Mouse (Mus musculus): ENCODE data around the gene Chmp5. TPM values are rescaled to one million over a fixed set of nuclear protein-coding genes. Genes with fewer than 3 reads are reported as not detected.
"Not testable (repeated sequence)": the region's sequence is repeated elsewhere in the genome, so short reads cannot be mapped to it uniquely, and the experiment has no call there.

Gene Chmp5
- polyA plus RNA-seq, 1 experiment from 2014 or later = 89.5 TPM

GRCm38 (mm10) chr4:40921288-40921687, 26.9 kb upstream of the Chmp5 start:
- no peak for DNase-seq (ENCODE audit: extremely low spot score, low spot score)
- Histone ChIP-seq H3K4me3 (no peak overlapping the region), H3K27me3 (ENCODE audit: poor library complexity, severe bottlenecking) (no peaks in the 10 kb centered on the region), H3K27ac (no peak overlapping the region), H3K9me3 (peaks cover 3% of the 10 kb centered on the region; the same call in 1 of the 2 replicates), H3K4me1 (no peaks in the 10 kb centered on the region), H3K36me3 (replicated peaks) (no peaks in the 10 kb centered on the region)
- WGBS = 84% methylated on average over 3 of the region's 3 CpGs

GRCm38 (mm10) chr4:40923087-40923651, 25.0 kb upstream of the Chmp5 start:
- Histone ChIP-seq H3K4me3 (no peak overlapping the region), H3K27ac (no peak overlapping the region), H3K9me3 (no peaks in the 10 kb centered on the region), H3K27me3 (ENCODE audit: poor library complexity, severe bottlenecking) (no peaks in the 10 kb centered on the region), H3K4me1 (no peaks in the 10 kb centered on the region), H3K36me3 (replicated peaks) (no peaks in the 10 kb centered on the region)
- 87% methylated on average over 6 of the region's 6 CpGs for WGBS
- DNase-seq (ENCODE audit: extremely low spot score, low spot score) = no peak

GRCm38 (mm10) chr4:40925568-40925967, 22.6 kb upstream of the Chmp5 start:
- no peak for DNase-seq (ENCODE audit: extremely low spot score, low spot score)
- no peaks in the 10 kb centered on the region for H3K27me3 ChIP-seq (ENCODE audit: poor library complexity, severe bottlenecking)
- H3K27ac ChIP-seq = no peak overlapping the region
- no peaks in the 10 kb centered on the region for H3K36me3 ChIP-seq (replicated peaks)
- no peak overlapping the region for H3K4me3 ChIP-seq
- 48% methylated on average over 3 of the region's 3 CpGs for WGBS
- H3K9me3 ChIP-seq = no peaks in the 10 kb centered on the region
- H3K4me1 ChIP-seq = no peaks in the 10 kb centered on the region

GRCm38 (mm10) chr4:40929046-40929445, 19.2 kb upstream of the Chmp5 start:
- H3K4me1 ChIP-seq = no peaks in the 10 kb centered on the region
- no peak for DNase-seq (ENCODE audit: extremely low spot score, low spot score)

GRCm38 (mm10) chr4:40933694-40934093, 14.5 kb upstream of the Chmp5 start:
- 94% methylated on average over 5 of the region's 5 CpGs for WGBS
- Histone ChIP-seq H3K27ac (no peak overlapping the region), H3K27me3 (ENCODE audit: poor library complexity, severe bottlenecking) (no peaks in the 10 kb centered on the region), H3K4me3 (no peak overlapping the region), H3K4me1 (no peaks in the 10 kb centered on the region), H3K9me3 (no peaks in the 10 kb centered on the region), H3K36me3 (replicated peaks) (peaks cover 66% of the 10 kb centered on the region)
- no peak for DNase-seq (ENCODE audit: extremely low spot score, low spot score)

More at GRCm38 (mm10) chr4:40929046-40929445, 19.2 kb upstream of the Chmp5 start:
- 89% methylated on average over 7 of the region's 7 CpGs for WGBS
- H3K9me3 ChIP-seq = no peaks in the 10 kb centered on the region
- no peak overlapping the region for H3K4me3 ChIP-seq
- H3K27ac ChIP-seq = no peak overlapping the region
- H3K27me3 ChIP-seq (ENCODE audit: poor library complexity, severe bottlenecking) = no peaks in the 10 kb centered on the region
- H3K36me3 ChIP-seq (replicated peaks) = peaks cover 22% of the 10 kb centered on the region

GRCm38 (mm10) chr4:40934369-40934768, 13.8 kb upstream of the Chmp5 start:
- not testable (repeated sequence) for H3K4me3 ChIP-seq; H3K27ac ChIP-seq; H3K9me3 ChIP-seq; H3K4me1 ChIP-seq; H3K27me3 ChIP-seq (ENCODE audit: poor library complexity, severe bottlenecking); DNase-seq (ENCODE audit: extremely low spot score, low spot score)
- H3K36me3 ChIP-seq (replicated peaks) = peaks cover 73% of the 10 kb centered on the region
- WGBS = 85% methylated on average over 3 of the region's 3 CpGs

GRCm38 (mm10) chr4:40936175-40936839, 11.9 kb upstream of the Chmp5 start:
- DNase-seq (ENCODE audit: extremely low spot score, low spot score) = no peak
- no peaks in the 10 kb centered on the region for H3K27me3 ChIP-seq (ENCODE audit: poor library complexity, severe bottlenecking)
- H3K4me3 ChIP-seq = no peak overlapping the region
- H3K27ac ChIP-seq = no peak overlapping the region
- H3K36me3 ChIP-seq (replicated peaks) = peaks cover 92% of the 10 kb centered on the region
- WGBS = 94% methylated on average over 9 of the region's 9 CpGs
- no peaks in the 10 kb centered on the region for H3K4me1 ChIP-seq
- H3K9me3 ChIP-seq = peaks cover 11% of the 10 kb centered on the region

- WGBS = 95% methylated on average over 5 of the region's 5 CpGs
- Histone ChIP-seq H3K27ac (no peak overlapping the region), H3K27me3 (ENCODE audit: poor library complexity, severe bottlenecking) (no peaks in the 10 kb centered on the region), H3K4me1 (no peaks in the 10 kb centered on the region), H3K36me3 (replicated peaks) (peaks cover 98% of the 10 kb centered on the region), H3K4me3 (no peak overlapping the region), H3K9me3 (peaks cover 11% of the 10 kb centered on the region)
- DNase-seq (ENCODE audit: extremely low spot score, low spot score) = no peak
Observed at GRCm38 (mm10) chr4:40938793-40939192, 9.4 kb upstream of the Chmp5 start.

GRCm38 (mm10) chr4:40943651-40944050, 4.6 kb upstream of the Chmp5 start:
- Histone ChIP-seq H3K4me3 (no peak overlapping the region), H3K27ac (no peak overlapping the region), H3K4me1 (peaks cover 14% of the 10 kb centered on the region), H3K9me3 (peaks cover 11% of the 10 kb centered on the region), H3K27me3 (ENCODE audit: poor library complexity, severe bottlenecking) (no peaks in the 10 kb centered on the region), H3K36me3 (replicated peaks) (peaks cover 76% of the 10 kb centered on the region)
- 96% methylated on average over 5 of the region's 5 CpGs for WGBS
- no peak for DNase-seq (ENCODE audit: extremely low spot score, low spot score)

- H3K27ac ChIP-seq = 0 out of 2 replicates have a peak overlapping the region, but pooled peaks have one; percentile 93
- peaks cover 24% of the 10 kb centered on the region for H3K4me1 ChIP-seq
- H3K4me3 ChIP-seq = peak overlapping the region; percentile 91
- no peaks in the 10 kb centered on the region for H3K27me3 ChIP-seq (ENCODE audit: poor library complexity, severe bottlenecking)
- WGBS = 88% methylated on average over 7 of the region's 7 CpGs
- no peaks in the 10 kb centered on the region for H3K9me3 ChIP-seq
- DNase-seq (ENCODE audit: extremely low spot score, low spot score) = no peak
- H3K36me3 ChIP-seq (replicated peaks) = peaks cover 64% of the 10 kb centered on the region
Observed at GRCm38 (mm10) chr4:40946516-40947121, 1.6 kb upstream of the Chmp5 start.

- DNase-seq (ENCODE audit: extremely low spot score, low spot score) = no peak
- WGBS = under 1% methylated on average over 40 of the region's 40 CpGs
- Histone ChIP-seq H3K4me1 (peaks cover 24% of the 10 kb centered on the region), H3K27ac (peak overlapping the region; percentile 93), H3K36me3 (replicated peaks) (peaks cover 64% of the 10 kb centered on the region), H3K4me3 (peak overlapping the region; percentile 91), H3K27me3 (ENCODE audit: poor library complexity, severe bottlenecking) (no peaks in the 10 kb centered on the region), H3K9me3 (no peaks in the 10 kb centered on the region)
Observed at GRCm38 (mm10) chr4:40947565-40948159, 545 bp upstream of the Chmp5 start.

- Histone ChIP-seq H3K27me3 (ENCODE audit: poor library complexity, severe bottlenecking) (no peaks in the 10 kb centered on the region), H3K27ac (no peak overlapping the region), H3K36me3 (replicated peaks) (peaks cover 83% of the 10 kb centered on the region), H3K4me3 (no peak overlapping the region), H3K9me3 (no peaks in the 10 kb centered on the region), H3K4me1 (peaks cover 10% of the 10 kb centered on the region)
- WGBS = 97% methylated on average over 1 of the region's 1 CpGs
- no peak for DNase-seq (ENCODE audit: extremely low spot score, low spot score)
Observed at GRCm38 (mm10) chr4:40953521-40953920, 5.3 kb downstream of the Chmp5 start.

GRCm38 (mm10) chr4:40955942-40956341, 7.7 kb downstream of the Chmp5 start:
- H3K27me3 ChIP-seq (ENCODE audit: poor library complexity, severe bottlenecking) = no peaks in the 10 kb centered on the region
- no peak overlapping the region for H3K27ac ChIP-seq
- no peak for DNase-seq (ENCODE audit: extremely low spot score, low spot score)
- 91% methylated on average over 6 of the region's 6 CpGs for whole genome bisulfite sequencing
- H3K4me3 ChIP-seq = no peak overlapping the region
- peaks cover 97% of the 10 kb centered on the region for H3K36me3 ChIP-seq (replicated peaks)
- H3K4me1 ChIP-seq = no peaks in the 10 kb centered on the region
- H3K9me3 ChIP-seq = no peaks in the 10 kb centered on the region
